Mouse (Mus musculus) thymus, postnatal 14 days (tissue): ENCODE measurements around the gene Nsg1.
A peak's percentile ranks its signal among the peaks of the same experiment; 100 is the strongest.

Experiments used
- DNase-seq: peaks from one replicate; pipeline ENCODE4 v3.0.0; 2021

Nsg1 gene

DNA sequence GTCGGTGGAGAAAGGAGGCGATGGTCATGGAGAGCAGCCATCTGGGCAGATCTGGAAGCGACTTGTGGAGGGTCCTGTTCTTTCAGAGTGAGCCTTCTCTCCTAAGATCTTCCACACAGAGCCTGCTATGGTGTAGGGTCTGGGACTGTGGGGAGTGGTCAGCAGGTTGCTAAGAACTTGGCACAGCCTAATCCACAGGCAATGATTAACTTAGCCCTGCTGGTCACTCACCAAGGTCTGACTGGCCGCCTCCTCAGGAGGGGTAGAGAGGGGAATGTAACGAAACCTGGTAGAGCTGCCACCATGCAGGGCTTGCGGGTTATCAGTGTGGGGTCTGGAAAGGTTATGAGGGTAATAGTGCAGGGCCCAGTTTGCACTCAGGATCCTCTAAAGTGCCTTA lies 18.8 kb downstream of the Nsg1 start:
- no peak for DNase-seq

DNA sequence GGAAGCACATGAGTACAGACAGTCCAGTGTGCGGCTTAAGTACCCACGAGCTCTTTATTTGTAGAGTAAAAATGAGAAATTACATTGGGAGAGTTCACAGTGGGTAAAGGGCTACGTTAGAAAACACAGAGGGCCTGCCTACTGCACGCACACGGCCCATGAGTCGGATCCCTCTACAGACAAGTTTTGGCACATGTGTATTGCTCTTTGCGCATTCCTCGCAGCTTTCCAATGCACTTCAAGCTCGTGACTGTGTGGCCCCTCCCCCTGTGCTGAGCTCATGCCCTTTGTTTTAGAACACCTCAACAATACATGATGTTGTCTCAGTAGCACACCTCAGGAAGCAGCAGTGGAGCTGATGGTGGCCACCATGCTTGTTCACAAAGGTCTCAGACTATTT lies 22.5 kb downstream of the Nsg1 start:
- DNase-seq: no peak

DNA sequence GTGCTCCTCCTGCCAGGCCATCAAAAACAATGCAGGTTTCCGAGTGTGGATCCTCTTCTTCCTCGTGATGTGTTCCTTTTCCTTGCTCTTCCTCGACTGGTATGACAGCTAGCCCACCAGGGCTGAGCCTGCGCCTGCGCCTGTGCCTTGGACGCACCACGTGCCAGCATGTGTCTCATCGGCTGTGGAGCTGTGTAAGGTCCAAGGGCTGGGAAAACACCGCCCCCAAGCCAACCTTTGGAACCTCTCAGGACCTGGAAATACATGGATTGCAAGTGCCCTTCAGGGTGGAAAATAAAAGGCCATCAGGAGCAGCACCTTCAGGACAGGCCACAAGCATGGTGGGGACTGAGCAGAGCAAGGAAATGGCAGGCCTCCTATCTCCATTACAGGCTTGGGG lies 23.5 kb downstream of the Nsg1 start:
- DNase-seq: no peak

DNA sequence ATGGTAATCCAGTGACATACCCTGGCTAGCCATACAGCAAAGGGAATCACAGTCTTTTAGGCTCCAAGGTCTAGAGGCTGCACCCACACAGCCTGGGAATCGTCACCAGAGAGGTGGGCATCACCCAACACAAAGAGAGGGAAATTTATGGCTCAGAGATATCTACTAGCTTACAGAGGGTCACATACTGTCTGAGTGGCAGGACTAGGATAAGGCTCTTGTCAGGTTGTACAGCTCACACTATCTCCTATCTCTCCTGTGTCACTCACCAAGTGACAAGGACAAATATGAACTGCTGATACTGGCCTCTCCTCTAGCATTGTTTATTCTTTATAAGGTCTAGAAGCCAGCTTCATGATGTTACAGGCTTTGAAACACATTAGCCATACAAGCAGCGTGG lies 30.4 kb downstream of the Nsg1 start:
- no peak for DNase-seq

DNA sequence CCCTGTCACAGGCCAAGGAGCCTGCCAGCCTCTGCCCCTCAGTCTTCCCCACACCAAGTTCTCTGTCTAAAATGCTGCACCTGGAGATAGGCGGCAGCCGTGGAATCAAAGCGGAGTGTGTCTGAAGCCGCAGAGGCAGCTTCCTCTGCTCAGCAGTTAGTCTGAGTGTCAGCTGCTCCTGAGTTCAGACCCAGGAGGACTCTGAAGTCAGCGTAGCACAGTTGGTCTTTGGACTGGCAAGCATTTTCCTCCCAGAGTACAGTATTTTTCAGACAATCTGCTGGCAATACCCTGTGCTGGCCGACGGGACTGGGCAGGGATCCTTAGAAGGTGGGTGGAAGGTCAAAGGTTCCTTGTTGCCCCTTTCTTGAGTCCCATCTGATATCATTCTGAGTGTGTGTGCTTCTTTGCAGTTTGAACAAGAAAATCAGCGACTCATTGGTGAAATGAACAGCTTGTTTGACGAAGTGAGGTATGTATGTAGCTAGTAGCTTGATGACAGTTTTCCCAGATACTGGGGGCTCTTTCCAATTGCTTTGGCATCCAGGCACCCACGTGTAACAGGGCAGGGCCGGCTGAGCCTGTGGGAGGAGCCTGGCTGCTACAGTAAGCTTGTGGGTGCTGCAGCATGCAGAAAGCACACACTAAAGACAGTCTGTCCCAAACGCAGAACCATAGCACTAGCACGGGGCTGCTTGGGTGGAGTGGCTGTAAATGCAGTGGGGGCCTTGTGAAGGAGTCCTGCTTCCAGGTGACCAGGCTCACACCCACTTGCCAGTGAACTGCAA lies 33.0 kb downstream of the Nsg1 start:
- no peak for DNase-seq

DNA sequence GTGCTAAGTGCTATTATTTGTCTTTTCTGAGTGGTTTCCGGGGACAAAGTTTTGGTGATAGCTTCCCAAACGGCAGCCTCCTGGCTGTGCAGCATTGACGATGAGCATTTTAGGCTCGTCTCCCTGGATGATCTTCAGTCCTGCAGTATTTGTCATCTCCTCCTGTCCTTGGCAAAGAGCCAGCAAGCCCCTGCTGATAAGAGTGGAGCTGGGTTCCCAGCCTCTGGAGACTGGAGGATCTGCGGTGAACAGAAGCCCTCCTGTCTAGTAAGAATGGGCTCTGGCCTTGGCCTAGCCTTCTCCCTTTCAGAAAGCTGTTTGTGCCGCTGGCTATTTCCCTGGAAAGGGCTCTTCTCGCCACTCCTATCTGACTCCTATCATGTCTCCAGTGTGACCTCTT lies 38.0 kb downstream of the Nsg1 start:
- DNase-seq: no peak

DNA sequence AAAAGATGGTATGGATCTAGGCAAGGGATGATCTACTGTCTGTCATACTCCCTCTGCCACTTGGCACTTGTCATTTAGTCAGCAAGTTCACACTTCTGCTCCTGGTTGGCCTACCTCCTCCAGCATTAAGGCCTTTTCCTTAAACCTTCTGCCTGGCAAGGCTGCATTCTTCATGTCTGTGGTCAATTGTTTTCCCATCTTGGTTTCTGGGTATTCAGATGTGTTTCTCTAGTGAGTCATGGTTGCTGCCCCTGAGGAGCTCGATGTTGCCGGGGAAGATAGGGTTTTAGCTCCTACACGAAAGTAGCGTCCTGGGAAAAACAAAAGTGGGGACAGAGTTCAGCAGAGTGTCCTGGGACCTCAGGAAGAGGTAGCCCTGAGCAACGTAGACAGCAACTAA lies 40.4 kb downstream of the Nsg1 start:
- DNase-seq: no peak

DNA sequence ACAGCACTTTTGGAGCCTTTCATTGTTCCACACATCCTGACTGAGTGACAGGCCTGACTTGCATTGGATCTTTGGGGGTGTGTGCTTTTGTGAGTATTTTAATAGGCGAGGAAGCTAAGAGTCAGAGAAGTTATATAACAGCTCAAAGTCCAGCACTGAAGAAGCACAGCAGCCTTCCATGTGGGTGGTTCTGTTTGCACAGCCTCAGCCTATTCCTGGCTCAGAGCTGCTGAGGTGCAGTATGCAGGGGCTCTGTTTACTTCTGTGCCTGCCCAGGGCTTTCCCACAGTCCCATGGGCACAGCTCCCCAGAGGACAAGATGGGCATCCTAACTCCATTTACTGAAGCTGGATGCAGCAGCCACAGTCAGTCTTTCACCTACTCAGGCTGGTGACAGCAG lies 42.7 kb downstream of the Nsg1 start:
- DNase-seq: no peak

DNA sequence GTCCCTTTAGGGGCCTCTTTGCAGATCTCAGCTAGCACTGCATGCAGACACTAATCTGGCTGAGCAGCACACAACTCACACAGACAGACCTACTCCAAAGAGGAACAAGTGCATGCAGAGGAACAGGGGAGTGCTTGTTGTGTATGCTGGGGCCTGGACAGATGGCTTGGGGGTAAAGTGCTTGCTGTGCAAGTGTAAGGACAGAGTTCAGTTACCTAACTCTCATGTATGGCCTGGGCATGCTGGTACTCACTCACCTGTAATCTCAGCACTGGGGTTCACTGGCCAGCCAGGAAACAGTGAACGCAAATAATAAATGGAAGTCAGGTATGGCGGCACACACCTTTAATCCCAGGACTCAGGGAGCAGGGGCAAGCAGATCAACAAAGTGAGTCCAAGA lies 45.2 kb downstream of the Nsg1 start:
- no peak for DNase-seq

DNA sequence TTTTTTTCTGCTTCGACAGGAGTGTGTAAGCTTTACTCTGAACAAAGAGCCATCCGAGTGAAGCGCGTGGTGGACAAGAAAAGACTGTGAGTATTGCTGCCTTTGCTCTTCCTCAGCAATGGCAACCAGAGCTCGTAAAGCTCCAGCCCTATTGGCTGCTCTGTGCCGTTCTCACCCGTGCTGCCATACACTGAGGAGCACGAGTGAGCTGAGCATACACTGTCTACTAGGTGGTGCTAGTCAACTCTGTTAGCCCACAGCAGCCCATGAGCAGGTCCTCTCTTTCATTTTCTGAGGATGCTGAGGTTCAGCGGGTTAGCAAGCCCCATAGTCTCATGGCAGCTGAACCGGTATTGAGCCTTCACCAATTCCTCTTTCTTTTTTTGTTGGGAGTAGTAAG lies 52.9 kb downstream of the Nsg1 start:
- no peak for DNase-seq

DNA sequence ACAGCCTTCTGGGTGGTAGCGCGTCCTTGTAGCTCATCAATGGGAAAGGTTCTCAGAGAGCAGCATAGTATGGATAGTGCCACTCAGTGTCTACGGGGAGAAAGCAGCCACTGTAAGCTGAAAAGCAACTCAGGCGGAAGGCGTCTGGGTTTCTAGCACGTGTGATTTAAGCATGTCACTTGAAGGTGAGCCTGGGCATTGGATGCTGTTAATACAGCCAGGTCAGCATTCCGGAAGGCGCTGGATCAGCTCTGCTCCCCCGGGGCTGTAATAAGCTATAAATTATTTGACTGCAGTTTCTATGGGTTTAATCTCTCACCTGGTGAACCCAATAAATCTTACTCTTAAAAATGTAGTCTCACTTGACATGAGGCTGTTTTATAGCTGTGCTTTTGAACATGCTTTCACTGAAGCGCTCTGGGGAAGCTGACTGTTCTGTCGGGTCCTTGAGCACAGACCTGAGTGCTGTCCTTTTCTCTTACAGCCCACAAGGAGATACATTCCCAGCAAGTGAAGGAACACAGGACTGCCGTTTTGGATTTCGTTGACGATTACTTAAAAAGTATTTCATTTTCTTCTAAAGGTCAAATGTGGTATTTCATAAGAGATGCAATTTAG lies 53.5 kb downstream of the Nsg1 start:
- DNase-seq: no peak

DNA sequence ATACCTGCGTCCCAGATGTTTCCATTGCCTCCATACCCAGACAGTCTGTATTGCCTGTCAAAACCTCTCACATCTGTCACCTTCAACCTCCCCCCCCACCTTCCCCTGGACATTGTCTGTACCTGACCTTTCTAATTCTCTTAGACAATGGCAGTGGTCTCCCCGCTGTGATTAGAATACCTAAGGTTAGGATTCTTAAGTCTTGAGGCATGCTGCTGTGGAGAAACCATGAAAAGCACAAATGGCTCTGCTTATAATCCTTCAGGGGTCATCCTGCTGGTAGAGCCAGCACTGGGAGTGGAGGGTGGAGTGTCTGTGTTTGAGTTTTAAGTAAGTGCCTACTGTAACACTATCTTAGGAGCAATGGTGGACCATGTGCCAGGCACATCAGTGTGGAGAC lies 56.8 kb downstream of the Nsg1 start:
- no peak for DNase-seq

DNA sequence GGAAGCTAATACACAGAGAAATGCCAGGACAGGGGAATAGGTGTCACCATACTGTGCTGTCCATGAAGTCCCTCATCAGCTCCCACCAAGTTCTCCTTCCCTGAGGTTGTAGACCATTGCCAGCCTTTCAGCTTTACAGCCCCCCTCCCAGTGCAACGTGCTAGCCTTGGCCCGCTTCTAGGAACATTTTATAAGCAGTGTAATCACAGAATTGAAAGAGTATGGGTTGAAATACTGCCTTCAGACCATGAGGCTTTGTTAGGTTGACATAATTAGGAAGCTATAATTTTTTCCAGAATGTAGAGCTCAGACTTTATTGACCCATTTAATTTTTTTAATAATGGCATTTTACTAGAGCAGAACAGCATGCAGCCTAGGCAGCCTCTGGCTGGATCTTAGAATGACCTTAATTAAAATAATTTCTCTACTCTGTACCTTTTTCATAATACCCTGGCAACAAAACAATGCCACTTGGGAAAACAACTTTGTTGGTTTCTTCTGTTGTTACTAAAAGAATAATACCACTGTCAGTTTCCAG lies 60.5 kb downstream of the Nsg1 start:
- no peak for DNase-seq

DNA sequence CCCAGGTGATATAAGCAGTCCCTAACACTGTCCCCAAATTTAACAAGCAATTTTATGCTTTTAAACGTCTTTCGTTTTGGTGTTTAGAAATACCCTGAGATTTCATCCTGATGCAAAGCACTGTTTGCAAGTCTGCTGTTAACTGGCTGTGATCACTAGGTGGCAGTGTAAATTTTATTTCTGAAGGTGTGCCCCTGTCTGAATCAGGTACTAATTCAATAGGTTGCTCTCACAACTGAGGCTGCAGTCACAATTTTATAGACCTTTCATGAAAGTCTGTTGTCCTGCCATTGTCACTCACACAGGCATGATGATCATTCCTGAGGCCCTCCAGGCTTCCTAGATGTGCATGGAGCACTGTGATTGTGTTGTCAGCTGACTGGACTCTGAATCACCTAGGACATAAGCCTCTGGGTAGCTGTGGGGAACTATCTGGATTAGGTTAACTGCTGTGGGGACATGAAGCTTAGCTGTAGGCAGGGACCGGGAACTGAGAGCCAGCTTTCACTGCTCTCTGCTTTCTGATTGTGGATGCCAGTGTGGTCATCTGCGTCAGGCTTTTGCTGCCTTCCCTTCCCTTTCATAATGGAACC lies 62.1 kb downstream of the Nsg1 start:
- DNase-seq: no peak

DNA sequence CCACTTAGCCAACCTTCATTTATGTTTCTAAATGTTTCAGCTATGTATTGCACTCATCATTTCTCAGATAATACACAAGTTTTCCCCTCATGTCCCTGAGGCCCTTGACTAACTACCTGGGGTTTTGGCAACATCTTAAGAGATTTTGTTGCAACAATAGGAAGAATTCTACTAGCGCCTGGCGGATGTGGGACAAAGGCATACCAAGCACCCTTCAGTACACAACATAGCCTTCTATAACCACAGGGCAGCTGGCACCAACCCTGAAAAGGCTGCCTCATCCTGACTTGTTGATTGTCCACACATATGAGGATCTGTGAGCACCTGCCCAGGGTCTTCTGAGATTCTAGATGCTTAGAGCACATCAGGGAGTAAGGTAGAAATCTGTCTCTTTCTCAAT lies 65.4 kb downstream of the Nsg1 start:
- no peak for DNase-seq

DNA sequence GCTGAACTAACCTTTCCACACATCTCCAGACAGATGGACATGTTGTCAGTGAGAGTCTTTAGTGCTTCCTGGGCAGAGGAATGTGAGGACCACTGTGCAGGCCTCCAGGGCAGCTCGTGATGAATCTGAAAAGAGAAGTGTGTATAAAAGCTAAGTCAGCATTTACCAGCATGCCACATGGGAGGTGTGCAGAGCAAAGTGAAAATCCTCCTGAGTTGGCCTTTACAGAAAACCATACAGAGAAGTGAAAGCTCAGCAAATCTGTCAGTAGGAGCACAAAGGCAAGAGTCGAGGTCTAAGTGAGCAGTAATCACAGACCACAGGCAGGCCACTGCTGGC lies 67.8 kb downstream of the Nsg1 start:
- no peak for DNase-seq

DNA sequence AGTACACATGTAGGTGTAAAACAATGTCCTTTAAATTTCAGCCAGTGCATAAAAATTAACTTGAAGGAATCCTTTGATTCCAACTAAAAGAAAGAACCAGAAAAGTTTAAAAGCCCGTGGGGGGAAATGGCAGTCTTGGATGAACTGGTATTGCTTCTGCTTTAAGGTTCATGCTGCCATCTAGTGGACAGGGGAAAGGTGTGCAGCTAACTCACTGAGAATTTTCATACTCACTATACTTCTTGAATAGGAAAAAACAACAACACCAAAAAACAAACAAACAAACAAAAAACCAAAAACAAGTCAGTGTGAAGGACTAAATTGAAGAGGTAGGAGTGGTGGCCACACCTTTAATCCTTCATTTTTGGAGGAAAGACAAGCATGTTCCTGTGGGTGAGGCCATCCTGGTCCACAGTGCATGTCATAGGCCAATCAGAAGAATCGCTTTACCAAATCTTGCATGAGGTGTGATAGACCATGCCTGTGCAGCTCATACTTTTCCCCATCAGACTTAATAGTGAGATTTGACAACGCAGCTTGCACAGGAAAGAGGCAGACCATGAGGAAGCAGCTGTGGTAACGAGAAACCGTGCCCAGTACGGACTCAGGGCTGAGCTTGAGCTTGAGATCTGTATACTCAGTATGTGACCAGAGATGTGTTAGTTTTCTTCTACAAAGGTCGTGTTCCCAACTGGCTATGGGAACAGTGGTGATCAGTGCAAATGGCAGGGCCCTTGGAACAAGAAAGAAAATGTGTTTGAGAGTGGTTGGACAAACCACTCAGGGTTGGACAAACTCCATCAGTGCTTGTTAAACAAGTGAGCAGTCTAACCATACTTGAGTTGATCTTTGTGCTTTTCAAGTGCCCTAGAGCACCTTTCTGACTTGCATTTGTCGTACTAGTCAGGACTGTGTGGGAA lies 68.4 kb downstream of the Nsg1 start:
- DNase-seq: peak; percentile 46

DNA sequence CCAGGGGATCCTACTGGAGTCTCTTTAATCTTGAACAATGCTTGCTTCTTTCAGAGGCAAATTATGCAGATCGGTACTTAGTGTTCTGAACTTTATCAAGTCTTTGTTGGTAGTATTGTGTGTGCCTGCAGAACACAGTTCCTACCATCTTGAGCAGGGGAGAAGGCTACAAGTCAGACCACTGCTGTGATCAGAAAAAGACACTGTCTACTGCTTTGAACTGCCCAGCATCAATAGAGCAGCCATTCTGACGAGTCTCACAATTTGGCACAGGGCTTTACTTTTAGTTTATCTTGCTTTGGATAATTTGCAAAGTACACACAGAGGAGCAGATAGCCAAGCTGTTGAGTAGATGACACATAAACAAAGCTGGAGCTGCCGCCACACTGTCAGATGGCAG lies 69.1 kb downstream of the Nsg1 start:
- no peak for DNase-seq

DNA sequence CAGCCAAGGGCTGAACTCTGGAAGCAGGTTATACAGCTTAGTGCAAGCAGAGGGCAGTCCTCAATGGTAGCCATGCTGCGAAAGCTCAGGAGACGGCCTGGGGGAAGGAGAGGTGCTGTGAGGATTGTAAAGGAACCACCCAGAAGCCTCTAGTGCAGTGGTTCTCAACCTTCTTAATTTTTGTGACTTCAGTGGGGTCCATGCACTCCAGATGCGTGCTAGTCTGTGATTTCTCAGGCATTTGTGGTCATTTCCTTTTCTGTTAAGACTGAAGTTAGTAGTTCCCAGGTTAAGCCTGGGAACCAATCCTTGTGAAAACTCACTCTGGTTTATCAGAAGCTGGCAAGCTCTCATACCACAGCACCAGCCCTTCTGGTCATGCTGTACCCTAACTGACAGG lies 69.6 kb downstream of the Nsg1 start:
- no peak for DNase-seq
